In the genomic region with DNA sequence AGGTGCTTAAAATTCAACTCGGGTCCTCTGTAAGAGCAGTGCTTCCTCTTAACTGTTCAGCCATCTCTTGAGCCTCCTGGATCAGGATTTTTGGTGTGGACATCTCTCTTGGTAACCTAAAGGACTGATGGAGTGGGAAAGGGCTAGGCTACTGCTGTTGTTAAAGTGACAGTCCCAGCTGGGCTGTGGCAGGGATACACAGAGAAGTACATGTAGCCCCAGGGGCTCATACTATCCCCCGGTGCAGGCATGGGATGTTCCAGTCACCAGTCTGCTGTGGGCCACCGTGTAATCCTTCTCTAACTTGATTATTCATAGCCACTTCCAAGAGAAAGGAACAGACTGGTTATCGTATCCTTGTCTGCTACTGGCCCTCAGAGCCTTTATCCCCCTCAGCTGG, we compare ENCODE assay signal across 26 mouse cellular contexts. TPM values are rescaled to one million over a fixed set of nuclear protein-coding genes. Genes with fewer than 3 reads are reported as not detected.
DNase-seq lines count a peak whose midpoint lies in the region; ATAC-seq and TF ChIP-seq lines count a peak whose summit lies in the region.
"Had no signal": no experiment of that assay in that cellular context is flagged by ENCODE, and none has a peak within 500 bp of the region (broad histone marks: within the 10 kb centered on the region; RNA-seq: fewer than 3 reads in every experiment).

No protein-coding gene starts in this region.

- no peak overlapping the region for H3K4me2 ChIP-seq in hindbrain, postnatal 0 days (ENCODE audit: low read depth, low read length)
- H3K4me2 ChIP-seq in midbrain, embryonic 11.5 days: no peak overlapping the region
- H3K4me2 ChIP-seq in midbrain, embryonic 14.5 days (ENCODE audit: low read length): no peak overlapping the region
- no peak overlapping the region for H3K4me2 ChIP-seq in midbrain, embryonic 16.5 days (ENCODE audit: low read length)
- H3K4me2 ChIP-seq: embryonic facial prominence, embryonic 12.5 days; forebrain, embryonic 13.5 days; forebrain, embryonic 15.5 days had no signal

- H3K4me3 ChIP-seq in hindbrain, embryonic 10.5 days: no peak overlapping the region
- H3K4me3 ChIP-seq in hindbrain, postnatal 0 days (ENCODE audit: low read length): no peak overlapping the region
- no peak overlapping the region for H3K4me3 ChIP-seq in midbrain, embryonic 11.5 days (ENCODE audit: low read depth, low read length)
- no peak overlapping the region for H3K4me3 ChIP-seq in midbrain, embryonic 10.5 days
- no peak overlapping the region for H3K4me3 ChIP-seq in midbrain, embryonic 14.5 days (replicated peaks; ENCODE audit: low read depth, low read length)
- no peak overlapping the region for H3K4me3 ChIP-seq in midbrain, embryonic 16.5 days (ENCODE audit: low read depth, low read length)
- H3K4me3 ChIP-seq: embryonic facial prominence, embryonic 10.5 days; embryonic facial prominence, embryonic 12.5 days; forebrain, embryonic 13.5 days; forebrain, embryonic 15.5 days had no signal

- TF ChIP-seq CTCF in hindbrain, postnatal 0 days (IDR thresholded peaks at IDR 0.05; ENCODE audit: low read depth): no peak

- no peak for DNase-seq in hindbrain, embryonic 10.5 days (ENCODE audit: low spot score)
- DNase-seq in hindbrain, postnatal 0 days (ENCODE audit: low spot score): no peak
- peak; percentile 64 for DNase-seq in midbrain, embryonic 11.5 days (ENCODE audit: low spot score, missing footprints)
- DNase-seq in midbrain, embryonic 10.5 days (ENCODE audit: low spot score): no peak
- peak; percentile 33 for DNase-seq in midbrain, embryonic 14.5 days
- DNase-seq: adrenal gland, adult 8-10 months; adrenal gland, postnatal 14 days; adrenal gland, postnatal 36 days; B cell, adult 2 months; cerebellum, adult 11-12 months; cerebellum, adult 2 months; cerebellum, adult 9-10 months; cerebellum, postnatal 25 days had no signal

- WGBS in hindbrain, embryonic 10.5 days: 54% methylated on average over 4 of the region's 4 CpGs
- 39% methylated on average over 4 of the region's 4 CpGs for WGBS in hindbrain, postnatal 0 days
- WGBS in midbrain, embryonic 11.5 days: 42% methylated on average over 4 of the region's 4 CpGs
- WGBS in midbrain, embryonic 10.5 days: 53% methylated on average over 4 of the region's 4 CpGs
- 25% methylated on average over 4 of the region's 4 CpGs for WGBS in midbrain, embryonic 14.5 days
- WGBS in midbrain, embryonic 16.5 days: 30% methylated on average over 4 of the region's 4 CpGs

- no peak for ATAC-seq in hindbrain, postnatal 0 days
- ATAC-seq in midbrain, embryonic 11.5 days (ENCODE audit: low FRiP score): no peak
- ATAC-seq in midbrain, embryonic 14.5 days (ENCODE audit: low FRiP score, low TSS enrichment): no peak
- ATAC-seq in midbrain, embryonic 16.5 days: no peak
- ATAC-seq: activated CD4-positive, CD25-positive, alpha-beta regulatory T cell, adult 4 months; CD4-positive, CD25-positive, alpha-beta regulatory T cell, adult 4 months; forebrain, embryonic 13.5 days; forebrain, embryonic 15.5 days; Patski had no signal

- H3K27me3 ChIP-seq in hindbrain, embryonic 10.5 days (ENCODE audit: insufficient read depth, poor library complexity, severe bottlenecking): peaks cover 9% of the 10 kb centered on the region; the same call in 1 of the 2 replicates
- 0 out of 2 replicates have a peak, but pooled peaks cover 6% of the 10 kb centered on the region for H3K27me3 ChIP-seq in hindbrain, postnatal 0 days (ENCODE audit: insufficient read depth, low read length)
- H3K27me3 ChIP-seq in midbrain, embryonic 11.5 days (ENCODE audit: control insufficient read depth, insufficient read depth, low read length): no peaks in the 10 kb centered on the region
- peaks cover 34% of the 10 kb centered on the region; the same call in 1 of the 2 replicates for H3K27me3 ChIP-seq in midbrain, embryonic 10.5 days (ENCODE audit: low read depth, poor library complexity, severe bottlenecking)
- peaks cover 3% of the 10 kb centered on the region; the same call in 1 of the 2 replicates for H3K27me3 ChIP-seq in midbrain, embryonic 14.5 days (ENCODE audit: control insufficient read depth, insufficient read depth, low read length)
- no peaks in the 10 kb centered on the region; the same call in 1 of the 2 replicates for H3K27me3 ChIP-seq in midbrain, embryonic 16.5 days (ENCODE audit: control insufficient read depth, insufficient read depth, low read depth, low read length)
- H3K27me3 ChIP-seq: forebrain, embryonic 13.5 days; forebrain, embryonic 15.5 days had no signal

- peak overlapping the region; percentile 51; the same call in 1 of the 2 replicates for H3K27ac ChIP-seq in hindbrain, embryonic 10.5 days
- no peak overlapping the region for H3K27ac ChIP-seq in hindbrain, postnatal 0 days
- no peak overlapping the region for H3K27ac ChIP-seq in midbrain, embryonic 11.5 days (ENCODE audit: low read depth, low read length)
- H3K27ac ChIP-seq in midbrain, embryonic 10.5 days (replicated peaks): no peak overlapping the region
- no peak overlapping the region for H3K27ac ChIP-seq in midbrain, embryonic 14.5 days (replicated peaks; ENCODE audit: low read depth, low read length)
- H3K27ac ChIP-seq in midbrain, embryonic 16.5 days (ENCODE audit: low read length): no peak overlapping the region
- H3K27ac ChIP-seq: embryonic facial prominence, embryonic 10.5 days; embryonic facial prominence, embryonic 12.5 days; forebrain, embryonic 13.5 days; forebrain, embryonic 15.5 days had no signal

- H3K9me3 ChIP-seq in hindbrain, embryonic 10.5 days: no peaks in the 10 kb centered on the region
- H3K9me3 ChIP-seq in hindbrain, postnatal 0 days (ENCODE audit: low read length): no peaks in the 10 kb centered on the region
- no peaks in the 10 kb centered on the region for H3K9me3 ChIP-seq in midbrain, embryonic 11.5 days (ENCODE audit: control insufficient read depth, low read length)
- no peaks in the 10 kb centered on the region for H3K9me3 ChIP-seq in midbrain, embryonic 10.5 days (replicated peaks)
- no peaks in the 10 kb centered on the region for H3K9me3 ChIP-seq in midbrain, embryonic 14.5 days (ENCODE audit: control insufficient read depth, low read length)
- H3K9me3 ChIP-seq in midbrain, embryonic 16.5 days (replicated peaks; ENCODE audit: control insufficient read depth, low read length, poor library complexity, severe bottlenecking): no peaks in the 10 kb centered on the region
- H3K9me3 ChIP-seq: embryonic facial prominence, embryonic 10.5 days; embryonic facial prominence, embryonic 12.5 days; forebrain, embryonic 13.5 days; forebrain, embryonic 15.5 days; G1E had no signal

- H3K36me3 ChIP-seq in hindbrain, embryonic 10.5 days: no peaks in the 10 kb centered on the region
- no peaks in the 10 kb centered on the region for H3K36me3 ChIP-seq in hindbrain, postnatal 0 days (ENCODE audit: insufficient read depth, low read length)
- H3K36me3 ChIP-seq in midbrain, embryonic 11.5 days (ENCODE audit: control insufficient read depth, insufficient read depth, low read length): no peaks in the 10 kb centered on the region
- no peaks in the 10 kb centered on the region for H3K36me3 ChIP-seq in midbrain, embryonic 10.5 days
- H3K36me3 ChIP-seq in midbrain, embryonic 14.5 days (ENCODE audit: control insufficient read depth, insufficient read depth, low read length): no peaks in the 10 kb centered on the region
- no peaks in the 10 kb centered on the region for H3K36me3 ChIP-seq in midbrain, embryonic 16.5 days (ENCODE audit: control insufficient read depth, insufficient read depth, low read length)
- H3K36me3 ChIP-seq: embryonic facial prominence, embryonic 10.5 days; embryonic facial prominence, embryonic 12.5 days; forebrain, embryonic 15.5 days; G1E had no signal

- H3K9ac ChIP-seq in hindbrain, postnatal 0 days (replicated peaks; ENCODE audit: low read length): no peak overlapping the region
- no peak overlapping the region for H3K9ac ChIP-seq in midbrain, embryonic 11.5 days (ENCODE audit: low read length)
- no peak overlapping the region for H3K9ac ChIP-seq in midbrain, embryonic 14.5 days (replicated peaks; ENCODE audit: low read length)
- no peak overlapping the region for H3K9ac ChIP-seq in midbrain, embryonic 16.5 days (ENCODE audit: low read depth, low read length)
- H3K9ac ChIP-seq: embryonic facial prominence, embryonic 12.5 days; forebrain, embryonic 13.5 days; forebrain, embryonic 15.5 days had no signal

- peaks cover 29% of the 10 kb centered on the region for H3K4me1 ChIP-seq in hindbrain, embryonic 10.5 days (replicated peaks)
- H3K4me1 ChIP-seq in hindbrain, postnatal 0 days (ENCODE audit: insufficient read depth, low read length): no peaks in the 10 kb centered on the region
- H3K4me1 ChIP-seq in midbrain, embryonic 11.5 days (ENCODE audit: control insufficient read depth, insufficient read depth, low read length): peaks cover 7% of the 10 kb centered on the region; the same call in 1 of the 2 replicates
- H3K4me1 ChIP-seq in midbrain, embryonic 10.5 days: peaks cover 23% of the 10 kb centered on the region
- H3K4me1 ChIP-seq in midbrain, embryonic 14.5 days (ENCODE audit: control insufficient read depth, insufficient read depth, low read length): peaks cover 6% of the 10 kb centered on the region; the same call in 1 of the 2 replicates
- H3K4me1 ChIP-seq in midbrain, embryonic 16.5 days (ENCODE audit: control insufficient read depth, insufficient read depth, low read length): no peaks in the 10 kb centered on the region
- H3K4me1 ChIP-seq: embryonic facial prominence, embryonic 12.5 days had no signal

RNA-seq across cellular contexts. Expression of gene Opalin, which starts 20.1 kb away (rescaled TPM):
- polyA plus RNA-seq in hindbrain, embryonic 10.5 days (2016; fragmentation: Nextera tagmentation; extraction: Ambion mirVana): not detected in 2 replicates
- not detected in 2 replicates for total RNA-seq in hindbrain, postnatal 0 days (2014; rRNA removed)
- polyA plus RNA-seq in hindbrain, postnatal 0 days (2015; fragmentation: Nextera tagmentation; extraction: Ambion mirVana): not detected in 2 replicates
- not detected in 2 replicates for polyA plus RNA-seq in midbrain, embryonic 11.5 days (2014; fragmentation: Nextera tagmentation; extraction: Ambion mirVana)
- polyA plus RNA-seq in midbrain, embryonic 10.5 days (2016; fragmentation: Nextera tagmentation; extraction: Ambion mirVana): not detected in 2 replicates
- not detected in 2 replicates for polyA plus RNA-seq in midbrain, embryonic 14.5 days (2014; fragmentation: Nextera tagmentation; extraction: Ambion mirVana)
- not detected in 2 replicates for polyA plus RNA-seq in midbrain, embryonic 16.5 days (2015; fragmentation: Nextera tagmentation; extraction: Ambion mirVana)
- total RNA-seq: adrenal gland, adult 18-20 months; adrenal gland, adult 8-10 months; adrenal gland, postnatal 14 days; adrenal gland, postnatal 36 days; CH12.LX had no signal
- polyA plus RNA-seq: CD4-positive, CD25-positive, alpha-beta regulatory T cell, adult 4 months; embryonic facial prominence, embryonic 10.5 days; embryonic facial prominence, embryonic 12.5 days; embryonic facial prominence, embryonic 14.5 days; forebrain, embryonic 11.5 days; forebrain, embryonic 13.5 days; forebrain, embryonic 15.5 days; G1E; Patski had no signal

Comparison
In these comparisons a context has a peak if more than half of its experiments do, and no peak if none do; other contexts are left out.
1. DNase-seq: peak in midbrain, embryonic 11.5 days (single experiment) and midbrain, embryonic 14.5 days (single experiment); none in hindbrain, embryonic 10.5 days (single experiment), hindbrain, postnatal 0 days (single experiment) and midbrain, embryonic 10.5 days (single experiment).